Mouse (Mus musculus) E14TG2a.4 (cell line): Measurements from ENCODE around the gene Nol4l.

Experiments
- CTCF ChIP-seq: conservative IDR thresholded peaks from 2 replicates; pipeline ENCODE4 v1.5.1; 2014; ENCODE audit warnings: low read length
- NANOG ChIP-seq: IDR thresholded peaks from 2 replicates; pipeline ENCODE4 v1.6.1; 2014; ENCODE audit warnings: borderline replicate concordance, low read length, mixed read lengths
- POU5F1 ChIP-seq: IDR thresholded peaks from 2 replicates; pipeline ENCODE4 v1.6.1; 2014; ENCODE audit warnings: low read length, borderline replicate concordance

DNA sequence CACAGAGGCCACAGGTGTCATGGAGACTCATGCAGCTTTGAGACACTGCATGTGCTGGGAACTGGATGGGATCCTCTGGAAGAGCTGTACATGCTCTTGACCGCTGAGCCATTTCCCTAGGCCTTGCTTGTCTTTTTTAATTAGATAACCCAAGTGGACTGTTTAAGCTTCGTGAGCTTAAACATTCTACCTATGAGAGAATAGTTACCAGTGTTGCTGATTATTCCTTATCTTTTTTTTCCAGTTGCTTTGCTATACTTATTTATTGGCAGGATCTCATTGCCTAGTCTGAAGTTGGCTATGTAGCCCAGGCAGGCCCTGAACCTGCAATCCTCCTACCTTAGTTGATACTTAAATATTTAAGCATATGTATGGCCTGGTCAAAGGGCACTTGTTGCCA is 139.9 kb downstream of the Nol4l start:
- TF ChIP-seq CTCF, result no peak
- TF ChIP-seq POU5F1, result no peak
- TF ChIP-seq NANOG, result no peak
